Mouse (Mus musculus): ENCODE data around the gene Actl6a.

DNA sequence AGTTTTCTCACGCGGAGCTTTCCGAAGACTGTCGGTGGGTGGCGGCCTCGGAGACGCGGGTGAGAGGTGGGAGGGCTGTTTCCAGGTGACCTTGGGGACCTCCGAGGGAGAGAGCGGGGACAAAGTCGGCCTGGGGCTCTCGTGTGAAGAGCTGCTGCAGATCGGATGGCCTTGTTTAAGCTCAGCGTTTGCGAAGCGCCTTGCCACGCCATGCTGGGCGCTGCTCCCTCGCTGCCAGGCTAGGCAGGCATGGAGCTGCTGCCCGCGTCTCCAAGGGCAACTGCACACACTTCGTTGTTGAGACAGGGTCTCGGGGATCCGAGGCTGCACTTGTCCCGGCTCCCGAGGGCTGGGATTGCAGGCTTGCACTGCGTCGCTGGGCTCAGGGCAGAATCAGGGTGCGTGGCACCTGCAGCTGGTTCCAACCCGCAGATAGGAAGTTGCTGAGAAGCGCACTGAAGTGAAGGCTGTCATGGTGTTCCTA, 31.1 kb downstream of the Actl6a start, which contains the start of gene Mrpl47:
- no peak for TF ChIP-seq CTCF (IDR thresholded peaks at IDR 0.05; ENCODE audit: low read depth, low read length)
- no peak for TF ChIP-seq POLR2A (IDR thresholded peaks at IDR 0.05; ENCODE audit: borderline replicate concordance, low read depth, low read length)
